Mouse (Mus musculus): ENCODE results near the gene Tshz2. TPM values are rescaled to one million over a fixed set of nuclear protein-coding genes. Genes with fewer than 3 reads are reported as not detected.

Gene Tshz2
- polyA plus RNA-seq, 1 experiment from 2014 or later: 14.8 TPM

DNA sequence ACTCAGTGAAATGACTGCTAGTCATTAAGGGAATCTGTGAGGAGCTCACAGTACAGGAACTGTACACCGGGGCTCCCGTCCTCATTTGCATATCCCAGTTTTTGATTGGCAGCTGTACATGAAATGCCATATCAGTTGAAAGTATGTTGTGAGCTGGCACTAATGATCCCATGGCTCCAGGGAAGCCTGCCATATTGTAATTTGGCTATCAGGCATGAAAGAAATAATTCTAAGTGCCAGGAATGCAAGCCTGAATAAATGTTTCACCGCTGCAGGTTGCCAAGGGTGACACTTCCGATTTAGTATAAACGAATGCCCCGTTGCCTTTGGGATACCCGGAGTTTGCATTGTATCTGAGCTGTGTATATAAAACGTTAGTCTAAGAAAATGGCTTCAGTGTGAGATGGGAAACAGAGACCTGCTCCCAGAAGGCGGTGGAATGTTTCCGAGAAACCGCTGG lies 366.1 kb downstream of the Tshz2 start:
- Histone ChIP-seq H3K27me3 (ENCODE audit: control insufficient read depth, insufficient read depth, low read length) (no peaks in the 10 kb centered on the region), H3K9ac (ENCODE audit: low read depth, low read length) (no peak overlapping the region), H3K4me1 (ENCODE audit: control insufficient read depth, insufficient read depth, low read length) (peaks cover 41% of the 10 kb centered on the region), H3K27ac (ENCODE audit: low read depth, low read length) (no peak overlapping the region; the same call in 1 of the 2 replicates), H3K36me3 (ENCODE audit: control insufficient read depth, insufficient read depth, low read length) (no peaks in the 10 kb centered on the region), H3K9me3 (ENCODE audit: control insufficient read depth, low read length) (no peaks in the 10 kb centered on the region), H3K4me2 (replicated peaks; ENCODE audit: low read depth, low read length) (no peak overlapping the region), H3K4me3 (ENCODE audit: low read length) (no peak overlapping the region)
- 47% methylated on average over 11 of the region's 11 CpGs for WGBS
- no peak for ATAC-seq (ENCODE audit: low FRiP score, low TSS enrichment)

DNA sequence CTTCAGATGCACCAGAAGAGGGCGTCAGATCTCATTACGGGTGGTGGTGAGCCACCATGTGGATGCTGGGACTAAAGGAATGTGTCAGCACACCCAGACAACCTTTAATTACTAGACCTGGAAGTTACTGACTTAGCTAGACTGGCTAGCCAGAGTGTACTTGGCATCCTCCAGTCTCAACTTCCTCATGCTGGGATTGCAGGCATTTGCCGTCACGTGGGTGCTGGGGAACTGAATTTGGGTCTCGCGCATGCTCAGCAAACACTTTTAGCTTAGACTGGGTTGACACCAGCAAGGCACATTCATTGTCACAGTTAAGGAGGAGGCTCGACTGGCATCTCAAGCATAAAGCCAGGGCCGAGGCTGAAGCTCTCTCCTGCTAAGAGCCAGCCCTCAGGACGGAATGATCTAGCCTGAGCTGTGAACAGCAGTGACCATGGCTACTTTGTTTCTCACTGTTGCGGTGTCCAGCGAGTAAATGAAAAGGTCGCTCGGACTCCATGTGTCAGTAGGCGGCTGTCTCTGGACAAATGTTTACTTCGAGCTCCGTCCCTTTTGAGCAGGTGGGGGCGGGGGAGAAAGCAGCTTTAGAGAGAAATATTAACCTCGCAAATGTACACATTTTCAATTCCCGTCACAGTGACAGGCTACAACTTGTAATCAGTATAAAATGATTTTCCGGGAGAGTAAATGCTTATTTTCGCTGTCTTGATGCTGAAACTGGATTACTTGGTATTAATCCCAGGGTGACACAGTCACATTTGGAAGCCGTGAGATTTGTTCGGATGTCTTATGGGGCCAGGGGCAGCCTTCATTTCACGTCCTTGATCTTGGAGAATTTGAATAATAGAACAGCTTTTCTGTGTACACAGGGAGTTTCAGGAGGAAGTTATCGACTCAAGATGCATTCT lies 370.0 kb downstream of the Tshz2 start:
- no peaks in the 10 kb centered on the region for H3K36me3 ChIP-seq (ENCODE audit: control insufficient read depth, insufficient read depth, low read length)
- no peak overlapping the region for H3K4me3 ChIP-seq (ENCODE audit: low read length)
- no peak overlapping the region for H3K4me2 ChIP-seq (replicated peaks; ENCODE audit: low read depth, low read length)
- WGBS: 73% methylated on average over 25 of the region's 25 CpGs
- H3K9ac ChIP-seq (ENCODE audit: low read depth, low read length): no peak overlapping the region
- H3K27me3 ChIP-seq (ENCODE audit: control insufficient read depth, insufficient read depth, low read length): no peaks in the 10 kb centered on the region
- no peak for ATAC-seq (ENCODE audit: low FRiP score, low TSS enrichment)
- no peak overlapping the region for H3K27ac ChIP-seq (ENCODE audit: low read depth, low read length)
- no peaks in the 10 kb centered on the region for H3K9me3 ChIP-seq (ENCODE audit: control insufficient read depth, low read length)
- peaks cover 16% of the 10 kb centered on the region for H3K4me1 ChIP-seq (ENCODE audit: control insufficient read depth, insufficient read depth, low read length)

DNA sequence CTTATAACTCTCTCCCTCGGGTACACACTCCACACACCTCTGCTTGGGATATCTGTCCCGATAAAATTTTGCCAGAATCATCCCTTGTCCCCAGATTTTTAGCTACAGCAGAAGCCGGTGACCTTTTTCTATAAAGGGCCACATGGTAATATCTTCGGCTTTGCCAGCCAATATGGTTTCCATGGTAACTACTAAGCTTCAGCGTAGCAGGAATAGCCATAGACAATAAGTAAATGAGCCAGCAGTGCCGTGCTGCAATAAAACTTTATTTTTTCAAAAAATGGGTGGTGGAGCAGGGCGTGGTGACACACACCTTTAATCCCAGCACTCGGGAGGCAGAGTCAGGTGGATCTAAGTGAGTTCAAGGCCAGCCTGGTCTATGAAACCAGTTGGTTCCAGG lies 370.9 kb downstream of the Tshz2 start:
- Histone ChIP-seq H3K36me3 (ENCODE audit: control insufficient read depth, insufficient read depth, low read length) (no peaks in the 10 kb centered on the region), H3K27ac (ENCODE audit: low read depth, low read length) (no peak overlapping the region), H3K4me2 (replicated peaks; ENCODE audit: low read depth, low read length) (no peak overlapping the region), H3K4me3 (ENCODE audit: low read length) (no peak overlapping the region), H3K9me3 (ENCODE audit: control insufficient read depth, low read length) (peaks cover 3% of the 10 kb centered on the region; the same call in 1 of the 2 replicates), H3K4me1 (ENCODE audit: control insufficient read depth, insufficient read depth, low read length) (peaks cover 11% of the 10 kb centered on the region), H3K9ac (ENCODE audit: low read depth, low read length) (no peak overlapping the region), H3K27me3 (ENCODE audit: control insufficient read depth, insufficient read depth, low read length) (no peaks in the 10 kb centered on the region)
- no peak for ATAC-seq (ENCODE audit: low FRiP score, low TSS enrichment)
- WGBS: 88% methylated on average over 8 of the region's 8 CpGs

DNA sequence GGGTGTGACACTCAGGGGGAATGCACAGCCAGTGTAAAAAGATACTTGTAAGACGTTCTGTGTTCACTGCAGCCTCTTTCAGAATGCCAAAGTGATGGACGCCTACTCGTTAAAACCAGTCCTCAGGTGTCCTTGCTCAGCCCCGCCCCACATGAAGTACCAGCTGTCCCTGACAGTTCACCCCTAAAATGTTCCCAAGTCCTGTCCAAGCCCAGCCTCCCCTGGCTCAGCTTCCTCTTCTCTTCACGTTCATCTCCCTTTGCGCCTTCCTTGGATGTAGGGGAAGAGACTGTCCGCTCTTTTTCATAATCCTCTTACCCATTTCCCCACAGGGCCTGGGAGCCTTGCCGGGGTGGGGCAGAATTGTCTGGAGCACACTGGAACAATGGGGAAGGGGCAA lies 374.0 kb downstream of the Tshz2 start:
- 54% methylated on average over 8 of the region's 8 CpGs for WGBS
- peaks cover 4% of the 10 kb centered on the region; the same call in 1 of the 2 replicates for H3K4me1 ChIP-seq (ENCODE audit: control insufficient read depth, insufficient read depth, low read length)
- H3K36me3 ChIP-seq (ENCODE audit: control insufficient read depth, insufficient read depth, low read length): no peaks in the 10 kb centered on the region
- no peak for ATAC-seq (ENCODE audit: low FRiP score, low TSS enrichment)
- no peaks in the 10 kb centered on the region for H3K27me3 ChIP-seq (ENCODE audit: control insufficient read depth, insufficient read depth, low read length)
- peaks cover 4% of the 10 kb centered on the region; the same call in 1 of the 2 replicates for H3K9me3 ChIP-seq (ENCODE audit: control insufficient read depth, low read length)
- H3K9ac ChIP-seq (ENCODE audit: low read depth, low read length): no peak overlapping the region
- H3K27ac ChIP-seq (ENCODE audit: low read depth, low read length): no peak overlapping the region
- no peak overlapping the region for H3K4me3 ChIP-seq (ENCODE audit: low read length)
- H3K4me2 ChIP-seq (replicated peaks; ENCODE audit: low read depth, low read length): no peak overlapping the region

DNA sequence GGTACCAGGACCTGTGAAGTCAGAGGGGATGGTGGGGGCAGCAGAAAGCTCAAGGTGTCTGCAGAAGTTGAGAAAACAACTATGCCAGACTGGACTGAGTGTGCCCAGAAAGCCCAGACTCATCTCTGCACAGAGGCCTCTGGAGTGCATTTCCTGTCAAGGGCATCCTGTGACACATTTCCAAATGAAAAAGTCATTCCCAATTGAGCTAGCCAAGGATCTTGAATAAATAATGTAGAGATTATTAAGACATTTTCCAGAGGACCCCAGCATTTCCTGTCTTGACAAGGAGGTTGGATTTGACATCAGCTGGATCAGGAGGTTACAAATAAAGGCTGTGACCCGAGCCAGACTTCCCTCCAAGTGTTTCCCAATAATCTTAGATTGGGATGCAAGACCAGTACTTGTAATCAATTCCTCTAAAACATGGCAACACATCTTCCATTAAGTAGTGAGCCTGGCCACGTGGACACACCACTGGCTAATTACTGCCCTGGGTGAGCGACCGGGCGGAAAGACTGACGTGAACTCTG lies 374.7 kb downstream of the Tshz2 start:
- ATAC-seq (ENCODE audit: low FRiP score, low TSS enrichment): no peak
- Histone ChIP-seq H3K4me3 (ENCODE audit: low read length) (no peak overlapping the region), H3K27me3 (ENCODE audit: control insufficient read depth, insufficient read depth, low read length) (no peaks in the 10 kb centered on the region), H3K9me3 (ENCODE audit: control insufficient read depth, low read length) (peaks cover 4% of the 10 kb centered on the region; the same call in 1 of the 2 replicates), H3K36me3 (ENCODE audit: control insufficient read depth, insufficient read depth, low read length) (no peaks in the 10 kb centered on the region), H3K4me1 (ENCODE audit: control insufficient read depth, insufficient read depth, low read length) (peaks cover 8% of the 10 kb centered on the region; the same call in 1 of the 2 replicates), H3K9ac (ENCODE audit: low read depth, low read length) (no peak overlapping the region), H3K4me2 (replicated peaks; ENCODE audit: low read depth, low read length) (no peak overlapping the region), H3K27ac (ENCODE audit: low read depth, low read length) (no peak overlapping the region)
- 56% methylated on average over 6 of the region's 6 CpGs for WGBS

DNA sequence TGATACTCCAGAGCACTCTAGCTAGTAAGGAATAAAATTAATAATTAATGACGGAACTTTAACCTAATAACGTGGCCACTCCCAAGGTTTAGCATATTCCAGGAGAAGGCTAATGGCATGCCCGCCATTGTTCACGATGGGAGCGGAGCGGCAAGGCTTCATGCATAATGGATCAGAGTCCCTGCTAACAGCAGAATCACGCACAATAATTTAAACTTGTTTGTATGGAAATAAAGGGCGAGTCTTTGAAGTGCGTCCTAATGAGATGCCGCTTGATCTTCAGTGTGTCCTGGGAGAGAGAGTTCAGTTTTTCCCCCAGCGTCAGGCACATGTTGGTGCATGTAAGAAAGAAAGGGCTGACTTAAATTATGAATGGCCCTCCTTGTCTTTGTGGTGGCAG lies 376.9 kb downstream of the Tshz2 start:
- H3K36me3 ChIP-seq (ENCODE audit: control insufficient read depth, insufficient read depth, low read length): no peaks in the 10 kb centered on the region
- H3K27me3 ChIP-seq (ENCODE audit: control insufficient read depth, insufficient read depth, low read length): no peaks in the 10 kb centered on the region
- no peak for ATAC-seq (ENCODE audit: low FRiP score, low TSS enrichment)
- no peak overlapping the region for H3K27ac ChIP-seq (ENCODE audit: low read depth, low read length)
- 56% methylated on average over 11 of the region's 11 CpGs for WGBS
- no peak overlapping the region for H3K4me2 ChIP-seq (replicated peaks; ENCODE audit: low read depth, low read length)
- H3K4me3 ChIP-seq (ENCODE audit: low read length): no peak overlapping the region
- no peak overlapping the region for H3K9ac ChIP-seq (ENCODE audit: low read depth, low read length)
- peaks cover 4% of the 10 kb centered on the region; the same call in 1 of the 2 replicates for H3K9me3 ChIP-seq (ENCODE audit: control insufficient read depth, low read length)
- H3K4me1 ChIP-seq (ENCODE audit: control insufficient read depth, insufficient read depth, low read length): peaks cover 8% of the 10 kb centered on the region; the same call in 1 of the 2 replicates

DNA sequence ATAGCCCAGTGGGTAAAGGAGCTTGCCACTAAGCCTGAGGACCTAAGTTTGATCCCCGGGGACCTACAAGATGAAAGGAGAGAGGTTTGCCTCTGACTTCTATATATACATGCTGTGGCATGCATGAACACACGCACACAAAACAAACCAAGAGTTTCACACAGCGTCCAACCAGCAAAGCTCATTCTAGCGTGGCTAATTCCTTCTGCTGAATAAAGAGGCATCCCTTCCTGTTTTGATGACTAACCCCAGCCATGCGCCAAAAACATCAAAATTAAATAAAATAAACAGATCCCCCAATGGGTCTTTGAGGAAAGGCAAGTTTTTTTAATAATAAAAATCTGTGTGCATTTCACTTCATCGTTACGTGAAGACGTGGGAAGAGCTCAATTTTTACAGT lies 379.0 kb downstream of the Tshz2 start:
- Histone ChIP-seq H3K36me3 (ENCODE audit: control insufficient read depth, insufficient read depth, low read length) (no peaks in the 10 kb centered on the region), H3K4me2 (replicated peaks; ENCODE audit: low read depth, low read length) (no peak overlapping the region), H3K9me3 (ENCODE audit: control insufficient read depth, low read length) (peaks cover 4% of the 10 kb centered on the region; the same call in 1 of the 2 replicates), H3K4me3 (ENCODE audit: low read length) (no peak overlapping the region), H3K27ac (ENCODE audit: low read depth, low read length) (no peak overlapping the region), H3K27me3 (ENCODE audit: control insufficient read depth, insufficient read depth, low read length) (no peaks in the 10 kb centered on the region), H3K9ac (ENCODE audit: low read depth, low read length) (no peak overlapping the region), H3K4me1 (ENCODE audit: control insufficient read depth, insufficient read depth, low read length) (peaks cover 8% of the 10 kb centered on the region; the same call in 1 of the 2 replicates)
- ATAC-seq (ENCODE audit: low FRiP score, low TSS enrichment): no peak
- WGBS: 47% methylated on average over 8 of the region's 8 CpGs

DNA sequence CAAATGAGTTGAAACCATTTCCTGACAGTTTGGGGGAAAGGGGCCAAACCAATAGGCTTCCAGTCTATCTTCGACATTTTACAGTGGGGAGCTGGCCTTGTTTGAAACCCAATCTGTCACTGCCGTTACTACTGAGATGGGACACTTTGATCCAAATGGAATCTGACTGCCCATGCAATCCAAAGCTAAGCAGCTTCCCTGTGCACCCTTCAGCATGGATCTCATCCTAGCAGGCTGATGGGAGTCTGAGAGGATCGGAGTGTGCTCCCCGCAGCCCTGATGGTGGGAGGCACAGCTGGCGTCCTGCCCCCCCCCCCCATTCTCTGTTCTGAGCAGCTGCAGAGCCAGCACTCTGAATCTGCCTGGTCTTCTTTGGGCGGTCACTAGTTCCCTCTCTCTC lies 384.5 kb downstream of the Tshz2 start:
- 35% methylated on average over 5 of the region's 6 CpGs for WGBS
- no peak for ATAC-seq (ENCODE audit: low FRiP score, low TSS enrichment)
- Histone ChIP-seq H3K27ac (ENCODE audit: low read depth, low read length) (no peak overlapping the region), H3K27me3 (ENCODE audit: control insufficient read depth, insufficient read depth, low read length) (no peaks in the 10 kb centered on the region), H3K9me3 (ENCODE audit: control insufficient read depth, low read length) (no peaks in the 10 kb centered on the region), H3K4me1 (ENCODE audit: control insufficient read depth, insufficient read depth, low read length) (no peaks in the 10 kb centered on the region), H3K36me3 (ENCODE audit: control insufficient read depth, insufficient read depth, low read length) (no peaks in the 10 kb centered on the region), H3K9ac (ENCODE audit: low read depth, low read length) (no peak overlapping the region), H3K4me3 (ENCODE audit: low read length) (no peak overlapping the region), H3K4me2 (replicated peaks; ENCODE audit: low read depth, low read length) (no peak overlapping the region)

DNA sequence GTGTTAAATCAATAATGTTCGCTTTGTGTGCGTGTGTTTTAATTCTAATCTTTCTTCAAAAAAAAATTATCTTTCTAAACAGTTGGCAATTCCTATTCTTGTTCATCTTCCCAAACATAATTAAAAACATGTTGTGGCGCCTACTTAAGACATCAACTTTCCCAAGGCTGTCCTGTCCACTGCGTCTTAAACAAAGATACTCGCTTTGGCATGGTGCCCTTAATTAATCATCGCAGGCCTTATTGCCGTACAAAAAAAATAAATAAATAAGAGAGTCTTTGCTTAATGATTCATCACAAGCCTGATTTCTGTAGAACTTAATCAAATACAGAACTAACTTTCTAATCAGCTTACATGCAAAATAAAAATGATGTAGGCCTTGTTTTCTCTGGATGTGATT lies 385.1 kb downstream of the Tshz2 start:
- H3K4me3 ChIP-seq (ENCODE audit: low read length): no peak overlapping the region
- H3K27ac ChIP-seq (ENCODE audit: low read depth, low read length): no peak overlapping the region
- H3K27me3 ChIP-seq (ENCODE audit: control insufficient read depth, insufficient read depth, low read length): no peaks in the 10 kb centered on the region
- no peak for ATAC-seq (ENCODE audit: low FRiP score, low TSS enrichment)
- H3K9me3 ChIP-seq (ENCODE audit: control insufficient read depth, low read length): no peaks in the 10 kb centered on the region
- 78% methylated on average over 7 of the region's 7 CpGs for WGBS
- no peak overlapping the region for H3K4me2 ChIP-seq (replicated peaks; ENCODE audit: low read depth, low read length)
- no peaks in the 10 kb centered on the region for H3K36me3 ChIP-seq (ENCODE audit: control insufficient read depth, insufficient read depth, low read length)
- no peak overlapping the region for H3K9ac ChIP-seq (ENCODE audit: low read depth, low read length)
- H3K4me1 ChIP-seq (ENCODE audit: control insufficient read depth, insufficient read depth, low read length): 0 out of 2 replicates have a peak, but pooled peaks cover under 1% of the 10 kb centered on the region

Data from kidney, embryonic 14.5 days (tissue).